Mouse (Mus musculus): Measurements from ENCODE around the gene Olfml2b.

DNA sequence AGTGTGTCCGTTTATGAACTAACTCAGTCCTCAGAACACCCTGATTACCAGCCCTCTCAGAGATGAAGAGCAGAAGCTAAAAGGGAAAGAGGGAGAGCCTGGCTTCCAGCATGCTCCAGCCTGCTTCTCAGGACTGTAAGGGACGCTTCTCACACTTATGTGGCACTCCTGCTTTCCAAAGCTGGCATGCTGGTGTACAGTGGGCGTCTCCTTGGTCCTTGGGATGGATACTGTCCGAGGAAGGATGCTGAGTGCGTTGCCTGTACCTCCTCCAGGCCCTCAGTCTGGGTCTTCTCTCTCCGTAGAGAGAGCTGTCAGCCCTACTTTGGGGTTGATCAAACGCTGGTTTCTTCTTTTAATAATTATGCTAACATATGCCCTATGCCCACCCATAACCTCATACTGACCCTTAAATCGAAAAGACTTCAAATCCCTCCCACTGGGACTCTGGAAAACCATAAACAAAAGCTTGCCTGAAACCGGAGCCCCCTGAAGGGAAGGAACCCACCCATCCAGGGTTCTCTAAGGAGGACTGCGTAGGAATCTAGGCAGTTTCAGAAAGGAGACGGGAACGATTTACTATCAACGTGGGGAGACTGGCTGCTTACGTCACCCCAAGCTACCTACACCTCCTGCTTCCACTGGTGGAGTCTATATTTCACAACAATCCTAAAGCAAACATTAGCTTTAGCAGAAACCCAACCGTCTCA is 1.7 kb downstream of the Olfml2b start:
- TF ChIP-seq GATA1 (IDR thresholded peaks at IDR 0.05; ENCODE audit: borderline replicate concordance, low read length) (no peak), FLI1 (IDR thresholded peaks at IDR 0.05; ENCODE audit: low read length) (no peak)
